Mouse (Mus musculus): Measurements from ENCODE around the gene Zbtb8os. TPM values are rescaled to one million over a fixed set of nuclear protein-coding genes. Genes with fewer than 3 reads are reported as not detected.
"Not testable (repeated sequence)": the region's sequence is repeated elsewhere in the genome, so short reads cannot be mapped to it uniquely, and the experiment has no call there.

Gene Zbtb8os
- polyA plus RNA-seq, 1 experiment from 2014 or later = 44.0 TPM

DNA sequence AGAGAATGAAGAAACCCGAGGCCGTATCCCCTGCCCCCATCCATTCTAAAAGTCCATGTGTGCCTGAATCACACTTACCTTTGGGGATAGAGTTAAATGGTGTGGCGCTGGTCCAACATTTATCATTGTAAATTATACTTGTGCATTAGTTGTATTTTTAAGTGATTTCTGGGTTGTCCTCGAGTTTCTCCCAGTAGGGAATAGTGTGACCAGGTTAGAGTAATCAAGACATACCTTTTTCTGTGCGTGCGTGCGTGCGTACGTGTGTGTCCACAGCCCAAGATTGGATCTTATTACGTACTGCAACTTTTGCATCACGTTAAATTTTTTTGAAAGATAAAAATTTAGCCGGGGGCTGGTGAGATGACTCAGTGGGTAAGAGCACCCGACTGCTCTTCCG is 796 bp downstream of the Zbtb8os start:
- H3K4me3 ChIP-seq = peak overlapping the region; percentile 95
- no peaks in the 10 kb centered on the region for H3K9me3 ChIP-seq
- H3K4me2 ChIP-seq (replicated peaks) = peak overlapping the region; percentile 84
- peak overlapping the region; percentile 76 for H3K9ac ChIP-seq
- H3K4me1 ChIP-seq = peaks cover 27% of the 10 kb centered on the region
- peaks cover 19% of the 10 kb centered on the region for H3K36me3 ChIP-seq
- H3K27me3 ChIP-seq = no peaks in the 10 kb centered on the region
- H3K27ac ChIP-seq = peak overlapping the region; percentile 99
- no peak for ATAC-seq (ENCODE audit: low FRiP score, low read depth)
- WGBS = 44% methylated on average over 14 of the region's 14 CpGs

DNA sequence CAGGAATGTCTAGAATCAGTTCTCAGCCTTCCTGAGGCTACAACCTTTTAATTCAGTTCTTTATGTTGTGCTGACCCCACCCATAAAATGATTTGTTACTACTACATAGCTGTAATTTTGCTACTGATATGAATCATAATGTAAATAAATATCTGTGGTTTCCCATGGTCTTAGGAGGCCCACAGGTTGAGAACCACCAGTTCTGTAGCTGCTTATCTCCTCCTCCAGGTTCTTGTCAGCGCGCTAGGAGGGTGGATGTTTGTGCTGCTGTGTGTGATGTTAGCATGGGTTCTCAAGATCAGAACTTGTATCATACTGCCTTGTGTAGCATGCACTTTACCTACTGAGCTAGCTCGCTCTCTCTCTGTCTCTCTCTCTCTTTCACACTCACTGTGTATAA is 4.2 kb downstream of the Zbtb8os start:
- H3K9me3 ChIP-seq = no peaks in the 10 kb centered on the region
- no peak overlapping the region for H3K9ac ChIP-seq
- no peak overlapping the region for H3K4me2 ChIP-seq (replicated peaks)
- ATAC-seq (ENCODE audit: low FRiP score, low read depth) = no peak
- no peaks in the 10 kb centered on the region for H3K4me1 ChIP-seq
- H3K27me3 ChIP-seq = no peaks in the 10 kb centered on the region
- WGBS = 96% methylated on average over 3 of the region's 3 CpGs
- no peak overlapping the region for H3K27ac ChIP-seq
- H3K36me3 ChIP-seq = peaks cover 32% of the 10 kb centered on the region
- H3K4me3 ChIP-seq = no peak overlapping the region

DNA sequence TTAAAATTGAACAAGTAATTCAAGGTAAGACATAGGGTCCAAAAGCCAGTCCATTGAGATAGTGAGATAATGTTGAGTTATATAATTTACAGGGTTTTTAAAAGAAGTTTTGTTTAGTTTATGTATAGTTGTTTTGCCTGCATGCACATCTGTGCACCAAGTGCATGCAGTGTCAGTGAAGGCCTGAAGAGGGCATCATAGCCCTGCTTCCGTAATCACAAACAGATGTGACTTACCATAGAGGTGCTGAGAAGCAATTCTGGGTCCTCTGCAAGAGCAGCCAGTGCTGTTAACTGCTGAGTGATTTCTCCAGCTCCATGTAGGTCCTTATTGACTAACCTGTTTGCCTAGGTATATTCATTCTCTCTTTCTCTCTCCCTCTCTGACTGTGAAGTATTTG is 6.4 kb downstream of the Zbtb8os start:
- ATAC-seq (ENCODE audit: low FRiP score, low read depth) = no peak
- WGBS = 88% methylated on average over 1 of the region's 1 CpGs
- H3K36me3 ChIP-seq = peaks cover 43% of the 10 kb centered on the region
- no peaks in the 10 kb centered on the region for H3K9me3 ChIP-seq
- no peak overlapping the region for H3K9ac ChIP-seq
- no peak overlapping the region for H3K27ac ChIP-seq
- H3K4me3 ChIP-seq = no peak overlapping the region
- H3K4me1 ChIP-seq = no peaks in the 10 kb centered on the region
- H3K4me2 ChIP-seq (replicated peaks) = no peak overlapping the region
- H3K27me3 ChIP-seq = no peaks in the 10 kb centered on the region

DNA sequence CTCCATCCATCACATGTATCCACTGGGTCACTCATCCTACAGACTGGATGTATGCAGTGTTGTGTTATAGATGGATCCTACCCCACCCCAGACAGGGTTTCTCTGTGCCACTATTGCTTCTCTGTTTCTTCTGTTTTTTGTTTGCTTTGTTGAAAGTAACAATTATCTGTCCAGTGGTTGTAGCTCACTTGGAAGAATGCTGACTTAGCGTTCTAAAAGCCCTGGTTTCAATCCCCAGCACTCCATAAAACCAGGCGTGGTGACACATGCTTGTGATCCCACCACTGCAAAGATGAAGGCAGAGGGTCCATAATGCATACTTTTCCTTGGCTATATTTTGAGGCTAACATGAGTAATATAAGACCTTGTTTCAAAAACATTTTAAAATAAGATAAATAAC is 7.2 kb downstream of the Zbtb8os start:
- Histone ChIP-seq H3K27ac (no peak overlapping the region), H3K4me1 (no peaks in the 10 kb centered on the region), H3K27me3 (no peaks in the 10 kb centered on the region), H3K4me3 (no peak overlapping the region), H3K9me3 (no peaks in the 10 kb centered on the region), H3K36me3 (peaks cover 45% of the 10 kb centered on the region), H3K9ac (no peak overlapping the region), H3K4me2 (replicated peaks) (no peak overlapping the region)
- WGBS = 70% methylated on average over 2 of the region's 2 CpGs
- no peak for ATAC-seq (ENCODE audit: low FRiP score, low read depth)

DNA sequence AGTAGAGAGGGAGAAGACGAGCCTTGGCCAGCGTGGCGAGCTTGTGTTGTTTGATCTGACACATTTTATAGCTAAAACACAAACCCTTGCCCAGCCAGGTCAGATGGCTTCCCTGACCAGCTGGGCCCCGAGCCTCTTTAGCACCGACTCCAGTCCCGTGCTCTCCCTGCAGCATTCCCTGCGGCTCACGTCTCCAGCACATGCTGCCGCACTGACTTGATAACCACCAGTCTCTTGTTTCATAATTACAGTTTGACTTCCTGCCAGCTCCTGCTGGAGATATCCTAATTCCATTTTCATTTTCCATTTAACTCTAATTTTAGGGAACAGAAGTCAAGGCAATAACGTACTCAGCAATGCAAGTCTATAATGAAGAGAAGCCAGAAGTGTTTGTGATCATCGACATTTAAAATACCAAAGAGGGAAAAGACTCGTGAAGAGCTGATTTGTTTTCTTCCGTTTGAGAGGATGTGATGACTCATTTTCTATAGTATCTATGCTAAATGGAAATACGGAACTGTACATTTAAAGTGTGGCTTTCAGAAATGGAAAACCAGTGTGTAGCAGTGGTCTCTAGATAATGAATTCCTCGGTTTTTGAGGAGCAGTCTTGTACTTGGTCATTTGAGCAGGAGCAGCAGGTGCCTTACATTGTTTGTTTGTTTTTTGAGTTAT is 11.1 kb downstream of the Zbtb8os start:
- H3K9ac ChIP-seq = no peak overlapping the region
- peaks cover 43% of the 10 kb centered on the region for H3K36me3 ChIP-seq
- H3K4me2 ChIP-seq (replicated peaks) = no peak overlapping the region
- WGBS = 82% methylated on average over 15 of the region's 15 CpGs
- no peaks in the 10 kb centered on the region for H3K9me3 ChIP-seq
- no peak overlapping the region for H3K4me3 ChIP-seq
- no peak for ATAC-seq (ENCODE audit: low FRiP score, low read depth)
- H3K27ac ChIP-seq = no peak overlapping the region
- H3K4me1 ChIP-seq = no peaks in the 10 kb centered on the region
- no peaks in the 10 kb centered on the region for H3K27me3 ChIP-seq

DNA sequence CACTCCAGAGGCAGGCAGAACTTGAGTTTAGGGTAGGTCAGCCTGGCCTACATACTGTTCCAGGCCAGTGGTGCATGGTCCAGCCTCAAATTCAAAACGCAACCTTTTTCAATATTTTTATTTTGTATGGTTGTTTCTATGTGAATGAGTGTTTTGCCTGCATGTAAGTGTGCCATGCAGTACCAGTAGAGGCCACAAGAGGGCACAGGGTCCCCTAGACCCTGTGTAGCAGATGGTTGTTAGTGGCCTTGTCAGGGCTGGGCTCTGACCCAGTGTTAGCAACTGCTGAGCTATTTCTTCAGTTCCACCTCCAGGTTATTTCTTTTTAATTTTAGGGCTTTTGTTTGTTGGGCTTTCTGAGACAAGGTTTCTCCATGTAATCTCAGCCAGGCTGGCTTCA is 15.1 kb downstream of the Zbtb8os start:
- Histone ChIP-seq H3K4me1 (no peaks in the 10 kb centered on the region), H3K4me2 (replicated peaks) (no peak overlapping the region), H3K9me3 (no peaks in the 10 kb centered on the region), H3K27ac (no peak overlapping the region), H3K36me3 (peaks cover 31% of the 10 kb centered on the region), H3K4me3 (no peak overlapping the region), H3K9ac (no peak overlapping the region), H3K27me3 (no peaks in the 10 kb centered on the region)
- WGBS = 7% methylated on average over 1 of the region's 1 CpGs
- ATAC-seq (ENCODE audit: low FRiP score, low read depth) = peak; percentile 85

DNA sequence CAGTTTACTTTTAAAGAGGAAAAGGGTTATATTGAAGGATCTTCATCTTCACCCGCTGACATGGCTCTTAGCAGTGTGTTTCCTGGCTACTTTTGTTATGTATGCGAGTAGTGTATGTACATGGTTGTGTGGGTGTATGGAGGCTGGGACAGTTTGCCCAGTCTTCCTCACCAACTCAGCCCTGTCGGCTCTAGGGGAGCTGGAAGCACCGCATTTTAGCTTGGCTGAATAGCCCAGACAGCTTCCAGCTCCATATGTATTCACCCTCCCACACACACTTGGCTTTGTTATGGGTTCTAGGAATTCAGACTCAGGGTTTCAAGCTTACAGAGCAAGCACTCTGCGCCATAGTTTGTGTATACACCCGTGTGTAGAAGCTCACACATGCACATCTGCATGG is 15.6 kb downstream of the Zbtb8os start:
- peaks cover 35% of the 10 kb centered on the region for H3K36me3 ChIP-seq
- no peak overlapping the region for H3K4me2 ChIP-seq (replicated peaks)
- no peak overlapping the region for H3K27ac ChIP-seq
- H3K4me3 ChIP-seq = no peak overlapping the region
- 82% methylated on average over 6 of the region's 6 CpGs for whole genome bisulfite sequencing
- no peaks in the 10 kb centered on the region for H3K9me3 ChIP-seq
- no peak for ATAC-seq (ENCODE audit: low FRiP score, low read depth)
- H3K27me3 ChIP-seq = no peaks in the 10 kb centered on the region
- H3K9ac ChIP-seq = no peak overlapping the region
- H3K4me1 ChIP-seq = no peaks in the 10 kb centered on the region

DNA sequence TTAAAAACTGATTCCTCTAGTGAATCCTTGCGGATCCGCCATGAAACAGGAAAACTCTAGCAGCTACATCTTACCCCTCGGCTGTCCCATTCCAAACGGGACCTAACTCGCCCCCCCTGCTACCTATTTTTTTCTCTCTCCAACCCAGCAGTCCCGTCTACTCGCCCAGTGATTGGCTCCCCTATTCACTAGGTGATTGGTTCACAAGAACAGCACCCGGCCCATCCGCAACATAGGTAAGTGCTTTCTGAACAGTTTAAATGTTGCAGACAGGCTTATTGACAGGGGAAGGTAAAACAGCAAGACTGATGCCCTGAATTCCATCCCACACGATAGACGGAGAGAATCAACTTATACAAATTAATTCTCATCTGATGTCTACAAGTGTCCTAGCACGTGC is 17.7 kb downstream of the Zbtb8os start:
- H3K4me3 ChIP-seq = no peak overlapping the region
- peaks cover 46% of the 10 kb centered on the region for H3K36me3 ChIP-seq
- no peaks in the 10 kb centered on the region for H3K4me1 ChIP-seq
- WGBS = 87% methylated on average over 12 of the region's 12 CpGs
- no peak overlapping the region for H3K9ac ChIP-seq
- no peak overlapping the region for H3K4me2 ChIP-seq (replicated peaks)
- H3K27ac ChIP-seq = no peak overlapping the region
- H3K9me3 ChIP-seq = no peaks in the 10 kb centered on the region
- no peak for ATAC-seq (ENCODE audit: low FRiP score, low read depth)
- no peaks in the 10 kb centered on the region for H3K27me3 ChIP-seq

DNA sequence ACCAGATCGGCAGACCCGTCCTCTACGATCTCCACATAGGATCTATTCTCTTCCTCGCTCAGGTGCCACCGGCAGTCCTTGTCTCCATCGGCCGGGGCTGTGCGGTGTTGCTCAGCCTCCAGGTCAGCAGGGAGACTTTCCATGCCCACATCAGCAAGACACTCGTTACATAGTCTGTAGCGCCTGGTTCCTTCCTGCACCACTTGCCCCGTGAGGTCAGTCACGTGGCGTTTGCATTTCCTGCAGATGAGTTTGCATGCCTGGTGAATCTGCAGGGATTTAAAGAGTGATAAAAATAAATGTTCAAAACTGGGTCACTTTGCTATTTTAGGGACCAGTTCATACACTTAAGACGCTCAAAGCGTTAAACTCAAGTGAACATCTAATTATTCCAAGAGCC is 18.7 kb downstream of the Zbtb8os start:
- WGBS = 79% methylated on average over 15 of the region's 15 CpGs
- Histone ChIP-seq H3K4me2 (replicated peaks) (no peak overlapping the region), H3K4me1 (no peaks in the 10 kb centered on the region), H3K27me3 (no peaks in the 10 kb centered on the region), H3K9me3 (no peaks in the 10 kb centered on the region), H3K4me3 (no peak overlapping the region), H3K9ac (no peak overlapping the region), H3K27ac (no peak overlapping the region), H3K36me3 (peaks cover 48% of the 10 kb centered on the region)
- ATAC-seq (ENCODE audit: low FRiP score, low read depth) = no peak

DNA sequence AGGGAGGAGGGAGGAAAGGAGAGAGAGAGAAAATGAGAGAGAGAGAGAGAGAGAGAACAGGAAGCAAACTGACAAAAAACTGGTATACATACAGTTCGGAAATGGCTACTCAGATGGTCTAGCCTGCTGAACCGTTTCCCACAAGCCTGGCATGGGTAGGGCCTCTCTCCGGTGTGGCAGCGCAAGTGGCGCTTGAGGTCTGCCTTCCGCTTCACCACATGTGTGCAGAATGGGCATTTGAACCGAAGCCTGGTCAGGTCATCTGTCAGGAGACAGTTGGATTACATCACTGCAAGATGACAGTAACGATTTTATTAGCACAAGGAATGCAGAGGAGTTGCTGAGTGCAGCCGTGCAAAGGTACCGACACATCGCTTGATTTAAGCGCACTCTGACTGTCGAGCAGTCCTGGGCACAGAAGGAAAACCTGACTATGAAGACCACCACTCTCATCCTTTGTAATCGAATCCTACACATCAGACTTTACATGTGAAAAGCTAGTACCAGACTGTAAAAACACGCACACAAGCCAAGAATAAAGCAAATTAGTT is 22.2 kb downstream of the Zbtb8os start:
- peaks cover 56% of the 10 kb centered on the region for H3K36me3 ChIP-seq
- no peak for ATAC-seq (ENCODE audit: low FRiP score, low read depth)
- 83% methylated on average over 15 of the region's 15 CpGs for WGBS

DNA sequence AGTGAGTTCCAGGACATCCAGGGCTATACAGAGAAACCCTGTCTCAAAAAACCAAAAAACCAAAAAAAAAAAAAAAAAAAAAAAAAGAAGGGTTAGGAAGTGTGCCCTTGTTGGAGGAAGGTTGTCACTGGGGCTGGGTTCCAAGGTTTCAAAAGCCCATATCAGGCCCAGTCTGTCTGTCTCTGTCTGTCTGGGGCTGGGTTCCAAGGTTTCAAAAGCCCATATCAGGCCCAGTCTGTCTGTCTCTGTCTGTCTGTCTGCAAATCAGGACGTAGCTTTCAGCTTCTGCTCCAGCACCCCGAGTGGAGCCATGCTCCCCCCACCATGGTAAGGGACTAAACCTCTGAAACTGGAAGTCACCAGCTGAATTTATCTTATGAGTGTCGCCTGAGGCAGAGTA is 26.7 kb downstream of the Zbtb8os start:
- not testable (repeated sequence) for H3K4me1 ChIP-seq; H3K9ac ChIP-seq; H3K4me3 ChIP-seq; H3K4me2 ChIP-seq (replicated peaks); H3K9me3 ChIP-seq; ATAC-seq (ENCODE audit: low FRiP score, low read depth); H3K27ac ChIP-seq; H3K27me3 ChIP-seq
- peaks cover 48% of the 10 kb centered on the region for H3K36me3 ChIP-seq
- 86% methylated on average over 3 of the region's 3 CpGs for WGBS

More for the DNA sequence above, 22.2 kb downstream of the Zbtb8os start:
- Histone ChIP-seq H3K4me2 (replicated peaks) (no peak overlapping the region), H3K4me3 (no peak overlapping the region), H3K9me3 (no peaks in the 10 kb centered on the region), H3K27me3 (no peaks in the 10 kb centered on the region), H3K9ac (no peak overlapping the region), H3K4me1 (no peaks in the 10 kb centered on the region), H3K27ac (no peak overlapping the region)

DNA sequence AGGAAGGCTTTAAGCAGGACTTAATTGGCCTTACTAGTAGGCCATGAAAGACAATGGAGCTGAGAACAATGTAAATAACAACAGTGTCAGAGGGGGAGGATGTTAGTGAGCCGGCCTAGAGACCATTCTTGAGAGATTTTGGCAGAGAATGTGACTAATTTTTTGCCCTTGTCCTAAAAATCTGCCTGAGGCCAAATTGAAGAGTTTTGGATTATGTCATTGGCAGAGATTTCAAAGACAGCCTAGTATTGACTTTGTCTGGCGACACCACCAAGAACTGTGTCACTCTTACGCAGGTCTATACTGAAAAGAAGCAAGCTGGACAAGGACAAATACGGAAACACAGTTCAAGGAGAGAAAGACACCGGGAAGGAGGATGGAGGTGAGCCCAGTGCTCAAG is 27.3 kb downstream of the Zbtb8os start:
- Histone ChIP-seq H3K27ac (no peak overlapping the region), H3K4me2 (replicated peaks) (no peak overlapping the region), H3K36me3 (peaks cover 47% of the 10 kb centered on the region), H3K4me3 (no peak overlapping the region), H3K9ac (no peak overlapping the region), H3K4me1 (no peaks in the 10 kb centered on the region), H3K9me3 (no peaks in the 10 kb centered on the region), H3K27me3 (no peaks in the 10 kb centered on the region)
- ATAC-seq (ENCODE audit: low FRiP score, low read depth) = no peak
- 76% methylated on average over 5 of the region's 5 CpGs for WGBS

DNA sequence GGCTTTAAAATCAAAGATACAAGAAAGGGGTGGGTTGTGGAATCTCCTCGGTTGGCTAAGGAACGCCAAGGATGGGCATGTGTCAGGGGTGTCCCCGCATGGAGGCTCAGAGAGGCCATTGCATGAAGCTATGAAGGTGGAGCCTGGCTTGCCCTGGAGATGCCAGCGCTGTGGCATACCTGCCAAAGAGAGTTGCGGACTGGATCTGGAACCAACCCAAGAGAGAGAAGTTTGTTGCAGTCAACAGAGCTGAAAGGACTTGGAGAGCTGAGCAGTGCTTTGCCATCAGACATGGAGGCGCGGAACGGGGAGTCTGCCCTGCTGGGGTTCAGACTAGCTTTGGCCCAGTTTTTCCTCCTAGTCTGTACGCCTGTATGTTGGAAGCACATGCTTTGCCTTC is 28.0 kb downstream of the Zbtb8os start:
- no peaks in the 10 kb centered on the region for H3K9me3 ChIP-seq
- H3K27me3 ChIP-seq = no peaks in the 10 kb centered on the region
- ATAC-seq (ENCODE audit: low FRiP score, low read depth) = no peak
- no peak overlapping the region for H3K4me3 ChIP-seq
- H3K4me1 ChIP-seq = no peaks in the 10 kb centered on the region
- H3K36me3 ChIP-seq = peaks cover 41% of the 10 kb centered on the region
- WGBS = 92% methylated on average over 9 of the region's 9 CpGs
- no peak overlapping the region for H3K4me2 ChIP-seq (replicated peaks)
- H3K9ac ChIP-seq = no peak overlapping the region
- no peak overlapping the region for H3K27ac ChIP-seq

Measured in limb, embryonic 13.5 days (tissue).